ENCODE assay signal across 12 mouse cellular contexts in genomic region chr4:101584524-101585454, GRCm38 (mm10).
DNase-seq lines count a peak whose midpoint lies in the region; ATAC-seq and TF ChIP-seq lines count a peak whose summit lies in the region.
"Had no signal": no experiment of that assay in that cellular context is flagged by ENCODE, and none has a peak within 500 bp of the region (broad histone marks: within the 10 kb centered on the region; RNA-seq: fewer than 3 reads in every experiment).

No protein-coding gene starts in this region.

- ATAC-seq in kidney, postnatal 0 days (replicated peaks; ENCODE audit: low FRiP score, low read depth), result peak; percentile 52
- ATAC-seq in hindbrain, postnatal 0 days, result peak; percentile 69
- no peak for ATAC-seq in lung, postnatal 0 days
- ATAC-seq: intestine, embryonic 15.5 days had no signal

- no peak overlapping the region for H3K9ac ChIP-seq in kidney, postnatal 0 days (ENCODE audit: low read depth, low read length)
- no peak overlapping the region for H3K9ac ChIP-seq in hindbrain, postnatal 0 days (replicated peaks; ENCODE audit: low read length)
- no peak overlapping the region for H3K9ac ChIP-seq in lung, postnatal 0 days (replicated peaks; ENCODE audit: low read depth)
- H3K9ac ChIP-seq: intestine, embryonic 15.5 days; liver, embryonic 13.5 days had no signal

- no peaks in the 10 kb centered on the region for H3K9me3 ChIP-seq in kidney, postnatal 0 days (replicated peaks; ENCODE audit: low read length)
- H3K9me3 ChIP-seq in embryonic facial prominence, embryonic 10.5 days, result no peaks in the 10 kb centered on the region
- H3K9me3 ChIP-seq in hindbrain, postnatal 0 days (ENCODE audit: low read length), result no peaks in the 10 kb centered on the region
- no peaks in the 10 kb centered on the region for H3K9me3 ChIP-seq in lung, postnatal 0 days (ENCODE audit: low read length)
- H3K9me3 ChIP-seq: intestine, embryonic 15.5 days; liver, embryonic 13.5 days had no signal

- H3K36me3 ChIP-seq in kidney, postnatal 0 days (ENCODE audit: insufficient read depth, low read length), result no peaks in the 10 kb centered on the region
- H3K36me3 ChIP-seq in embryonic facial prominence, embryonic 10.5 days (replicated peaks), result no peaks in the 10 kb centered on the region
- no peaks in the 10 kb centered on the region for H3K36me3 ChIP-seq in hindbrain, postnatal 0 days (ENCODE audit: insufficient read depth, low read length)
- no peaks in the 10 kb centered on the region for H3K36me3 ChIP-seq in lung, postnatal 0 days (ENCODE audit: insufficient read depth, low read length)
- H3K36me3 ChIP-seq: intestine, embryonic 15.5 days; liver, embryonic 13.5 days had no signal

- H3K27me3 ChIP-seq in kidney, postnatal 0 days (ENCODE audit: insufficient read depth, low read length), result no peaks in the 10 kb centered on the region
- no peaks in the 10 kb centered on the region for H3K27me3 ChIP-seq in embryonic facial prominence, embryonic 10.5 days (replicated peaks; ENCODE audit: low read depth, poor library complexity, severe bottlenecking)
- no peaks in the 10 kb centered on the region for H3K27me3 ChIP-seq in hindbrain, postnatal 0 days (ENCODE audit: insufficient read depth, low read length)
- H3K27me3 ChIP-seq in lung, postnatal 0 days (replicated peaks; ENCODE audit: insufficient read depth, low read length), result no peaks in the 10 kb centered on the region
- H3K27me3 ChIP-seq: CH12.LX; intestine, embryonic 15.5 days; liver, embryonic 13.5 days had no signal

- no peak for TF ChIP-seq EP300 in lung, postnatal 0 days (IDR thresholded peaks at IDR 0.05)

- TF ChIP-seq CTCF in kidney, postnatal 0 days (IDR thresholded peaks at IDR 0.05; ENCODE audit: low read depth), result no peak
- TF ChIP-seq CTCF in hindbrain, postnatal 0 days (IDR thresholded peaks at IDR 0.05; ENCODE audit: low read depth), result no peak
- no peak for TF ChIP-seq CTCF in lung, postnatal 0 days (IDR thresholded peaks at IDR 0.05)

- no peaks in the 10 kb centered on the region for H3K4me1 ChIP-seq in kidney, postnatal 0 days (replicated peaks; ENCODE audit: insufficient read depth, low read length)
- H3K4me1 ChIP-seq in embryonic facial prominence, embryonic 10.5 days, result peaks cover 10% of the 10 kb centered on the region
- H3K4me1 ChIP-seq in hindbrain, postnatal 0 days (ENCODE audit: insufficient read depth, low read length), result peaks cover 8% of the 10 kb centered on the region; the same call in 1 of the 2 replicates
- no peaks in the 10 kb centered on the region for H3K4me1 ChIP-seq in lung, postnatal 0 days (ENCODE audit: insufficient read depth, low read depth, low read length)
- H3K4me1 ChIP-seq: intestine, embryonic 15.5 days; liver, embryonic 13.5 days had no signal

- no peak overlapping the region for H3K4me3 ChIP-seq in kidney, postnatal 0 days (replicated peaks; ENCODE audit: low read depth, low read length)
- H3K4me3 ChIP-seq in embryonic facial prominence, embryonic 10.5 days, result no peak overlapping the region
- no peak overlapping the region for H3K4me3 ChIP-seq in hindbrain, postnatal 0 days (ENCODE audit: low read length)
- no peak overlapping the region for H3K4me3 ChIP-seq in lung, postnatal 0 days (ENCODE audit: low read depth, low read length)
- H3K4me3 ChIP-seq: erythroblast, embryonic 14.5 days; intestine, embryonic 15.5 days; liver, embryonic 13.5 days had no signal

- H3K27ac ChIP-seq in kidney, postnatal 0 days, result no peak overlapping the region
- no peak overlapping the region for H3K27ac ChIP-seq in embryonic facial prominence, embryonic 10.5 days (replicated peaks)
- H3K27ac ChIP-seq in hindbrain, postnatal 0 days, result peak overlapping the region; percentile 49
- no peak overlapping the region for H3K27ac ChIP-seq in lung, postnatal 0 days (ENCODE audit: low read length)
- H3K27ac ChIP-seq: intestine, embryonic 15.5 days; liver, embryonic 13.5 days had no signal

- WGBS in kidney, postnatal 0 days, result 34% methylated on average over 19 of the region's 19 CpGs
- 68% methylated on average over 19 of the region's 19 CpGs for WGBS in embryonic facial prominence, embryonic 10.5 days
- 37% methylated on average over 19 of the region's 19 CpGs for WGBS in hindbrain, postnatal 0 days
- 57% methylated on average over 19 of the region's 19 CpGs for WGBS in lung, postnatal 0 days

- H3K4me2 ChIP-seq in kidney, postnatal 0 days (ENCODE audit: low read length), result no peak overlapping the region
- 0 out of 2 replicates have a peak overlapping the region, but pooled peaks have one; percentile 3 for H3K4me2 ChIP-seq in hindbrain, postnatal 0 days (ENCODE audit: low read depth, low read length)
- no peak overlapping the region for H3K4me2 ChIP-seq in lung, postnatal 0 days (replicated peaks; ENCODE audit: low read depth, low read length)
- H3K4me2 ChIP-seq: intestine, embryonic 15.5 days; liver, embryonic 13.5 days had no signal

- peak; percentile 65 for DNase-seq in kidney, postnatal 0 days (ENCODE audit: low spot score)
- DNase-seq in kidney, adult 18-20 months, result no peak
- peak; percentile 9 for DNase-seq in embryonic facial prominence, embryonic 10.5 days (ENCODE audit: low spot score)
- DNase-seq in hindbrain, postnatal 0 days (ENCODE audit: low spot score), result peak; percentile 65
- peak; percentile 75 for DNase-seq in retina, embryonic 14.5 days (ENCODE audit: low spot score)
- DNase-seq in urinary bladder, postnatal 25 days (ENCODE audit: low spot score), result no peak
- no peak for DNase-seq in lung, postnatal 0 days (ENCODE audit: low spot score)
- DNase-seq in adrenal gland, adult 18-20 months (ENCODE audit: low spot score in 2 of 2), result no peak
- DNase-seq: liver, embryonic 13.5 days had no signal

Comparison
In these comparisons a context has a peak if more than half of its experiments do, and no peak if none do; other contexts are left out.
1. DNase-seq: peak in kidney, postnatal 0 days (single experiment), embryonic facial prominence, embryonic 10.5 days (single experiment), hindbrain, postnatal 0 days (single experiment) and retina, embryonic 14.5 days (single experiment); none in kidney, adult 18-20 months (single experiment), urinary bladder, postnatal 25 days (single experiment), lung, postnatal 0 days (single experiment) and adrenal gland, adult 18-20 months (0 of 2).